Comparison of ENCODE assay signal across 13 mouse cellular contexts in the genomic region with DNA sequence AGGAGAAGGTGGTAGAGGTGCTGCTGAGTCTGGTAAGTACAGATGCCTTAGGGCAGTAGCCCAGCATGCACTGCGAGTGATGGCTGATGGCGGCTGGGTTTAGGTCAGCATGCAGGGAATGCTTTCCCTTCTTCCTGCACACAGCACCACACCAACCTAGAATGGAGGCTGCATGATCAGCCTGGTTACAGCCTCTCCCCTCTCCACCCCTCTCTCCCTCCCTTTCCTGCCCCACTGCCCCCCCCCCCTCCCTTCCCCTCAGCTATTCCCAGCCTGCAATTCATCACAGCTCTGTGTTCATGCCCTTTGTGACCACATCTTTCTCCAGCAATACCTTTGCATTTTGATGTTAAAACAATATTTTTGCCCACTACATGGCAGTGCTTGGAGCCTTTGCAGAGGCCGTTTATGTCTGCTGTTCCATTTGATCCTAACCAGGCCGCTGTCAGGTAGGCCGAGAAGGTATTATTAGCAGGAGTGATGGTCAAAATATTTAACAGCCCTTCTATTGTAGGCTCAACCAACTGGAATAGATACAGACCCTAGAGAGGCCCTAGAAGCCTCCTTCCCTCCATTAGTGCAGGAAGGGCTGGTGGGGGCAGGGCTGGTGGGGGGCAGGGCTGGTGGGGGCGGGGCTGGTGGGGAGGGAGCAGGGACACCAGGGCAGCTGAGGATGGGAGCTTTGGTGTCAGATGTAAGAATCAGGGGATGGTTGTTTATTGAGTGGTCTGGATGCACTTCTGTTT. TPM values are rescaled to one million over a fixed set of nuclear protein-coding genes. Genes with fewer than 3 reads are reported as not detected.
DNase-seq lines count a peak whose midpoint lies in the region; ATAC-seq and TF ChIP-seq lines count a peak whose summit lies in the region.
"Had no signal": no experiment of that assay in that cellular context is flagged by ENCODE, and none has a peak within 500 bp of the region (broad histone marks: within the 10 kb centered on the region; RNA-seq: fewer than 3 reads in every experiment).

No protein-coding gene starts in this region.

- DNase-seq in forebrain, embryonic 10.5 days (ENCODE audit: extremely low spot score, low spot score): no peak
- DNase-seq in forebrain, embryonic 11.5 days (ENCODE audit: low spot score): no peak
- DNase-seq in layer of hippocampus, adult 2 months (ENCODE audit: low spot score in 2 of 2): no peak
- DNase-seq in spleen, postnatal 36 days (ENCODE audit: low spot score in 2 of 2): no peak
- DNase-seq: adrenal gland, postnatal 36 days; cerebellum, adult 11-12 months; heart, adult 2 months had no signal

- no peak overlapping the region for H3K4me2 ChIP-seq in forebrain, embryonic 11.5 days (ENCODE audit: low read depth, low read length, severe bottlenecking)
- H3K4me2 ChIP-seq in hindbrain, embryonic 12.5 days (replicated peaks): no peak overlapping the region
- H3K4me2 ChIP-seq: embryonic facial prominence, embryonic 13.5 days had no signal

- peaks cover 6% of the 10 kb centered on the region; the same call in 1 of the 2 replicates for H3K27me3 ChIP-seq in forebrain, embryonic 10.5 days (ENCODE audit: poor library complexity, severe bottlenecking)
- H3K27me3 ChIP-seq in forebrain, embryonic 11.5 days (ENCODE audit: control insufficient read depth, insufficient read depth, low read length): no peaks in the 10 kb centered on the region
- H3K27me3 ChIP-seq in megakaryocyte, embryonic 14.5 days (replicated peaks): peaks cover 66% of the 10 kb centered on the region
- H3K27me3 ChIP-seq in hindbrain, embryonic 12.5 days: no peaks in the 10 kb centered on the region
- H3K27me3 ChIP-seq in small intestine, adult 2 months (ENCODE audit: control insufficient read depth, insufficient read depth, low read length): no peaks in the 10 kb centered on the region
- H3K27me3 ChIP-seq: embryonic facial prominence, embryonic 13.5 days had no signal

- TF ChIP-seq CTCF in small intestine, adult 2 months (IDR thresholded peaks at IDR 0.05; ENCODE audit: extremely low read depth, insufficient read length, insufficient replicate concordance, low read depth, low read length): no peak
- TF ChIP-seq CTCF in layer of hippocampus, adult 2 months (conservative IDR thresholded peaks at IDR 0.05): no peak

- H3K9ac ChIP-seq in forebrain, embryonic 11.5 days (ENCODE audit: low read length): no peak overlapping the region
- H3K9ac ChIP-seq in hindbrain, embryonic 12.5 days: 0 out of 2 replicates have a peak overlapping the region, but pooled peaks have one; percentile 8
- H3K9ac ChIP-seq: embryonic facial prominence, embryonic 13.5 days had no signal

- H3K4me3 ChIP-seq in forebrain, embryonic 10.5 days: no peak overlapping the region
- no peak overlapping the region for H3K4me3 ChIP-seq in forebrain, embryonic 11.5 days (ENCODE audit: low read depth, low read length)
- peak overlapping the region; percentile 50 for H3K4me3 ChIP-seq in megakaryocyte, embryonic 14.5 days (replicated peaks)
- H3K4me3 ChIP-seq in hindbrain, embryonic 12.5 days: no peak overlapping the region
- no peak overlapping the region for H3K4me3 ChIP-seq in small intestine, adult 2 months (ENCODE audit: low read depth, low read length)
- no peak overlapping the region for H3K4me3 ChIP-seq in layer of hippocampus, adult 2 months
- H3K4me3 ChIP-seq: embryonic facial prominence, embryonic 13.5 days; heart, adult 2 months had no signal

- peak overlapping the region; percentile 71 for H3K27ac ChIP-seq in forebrain, embryonic 10.5 days
- no peak overlapping the region for H3K27ac ChIP-seq in forebrain, embryonic 11.5 days (ENCODE audit: low read depth, low read length)
- H3K27ac ChIP-seq in hindbrain, embryonic 12.5 days: peak overlapping the region; percentile 25
- H3K27ac ChIP-seq in small intestine, adult 2 months (ENCODE audit: insufficient read depth, low read depth, low read length): 0 out of 2 replicates have a peak overlapping the region, but pooled peaks have one; percentile 1
- H3K27ac ChIP-seq in layer of hippocampus, adult 2 months: no peak overlapping the region
- H3K27ac ChIP-seq: embryonic facial prominence, embryonic 13.5 days; heart, adult 2 months had no signal

- no peak for ATAC-seq in forebrain, embryonic 11.5 days (replicated peaks; ENCODE audit: low FRiP score)
- ATAC-seq in megakaryocyte, adult 5-6 weeks (ENCODE audit: poor library complexity, severe bottlenecking): no peak
- peak; percentile 60; the same call in 1 of the 2 replicates for ATAC-seq in hindbrain, embryonic 12.5 days (ENCODE audit: low FRiP score)
- ATAC-seq: lung, postnatal 0 days had no signal

- H3K4me1 ChIP-seq in forebrain, embryonic 10.5 days: peaks cover 32% of the 10 kb centered on the region
- H3K4me1 ChIP-seq in forebrain, embryonic 11.5 days (replicated peaks; ENCODE audit: control insufficient read depth, insufficient read depth, low read length): no peaks in the 10 kb centered on the region
- H3K4me1 ChIP-seq in megakaryocyte, embryonic 14.5 days: peaks cover 22% of the 10 kb centered on the region
- peaks cover 20% of the 10 kb centered on the region for H3K4me1 ChIP-seq in hindbrain, embryonic 12.5 days
- H3K4me1 ChIP-seq in small intestine, adult 2 months (ENCODE audit: control insufficient read depth, insufficient read depth, insufficient read length, low read length): peaks cover 8% of the 10 kb centered on the region

- WGBS in forebrain, embryonic 10.5 days: 55% methylated on average over 6 of the region's 6 CpGs
- 58% methylated on average over 6 of the region's 6 CpGs for WGBS in forebrain, embryonic 11.5 days
- 41% methylated on average over 6 of the region's 6 CpGs for WGBS in hindbrain, embryonic 12.5 days
- 72% methylated on average over 6 of the region's 6 CpGs for WGBS in small intestine, adult 2 months

- no peaks in the 10 kb centered on the region for H3K36me3 ChIP-seq in forebrain, embryonic 10.5 days (replicated peaks)
- no peaks in the 10 kb centered on the region for H3K36me3 ChIP-seq in forebrain, embryonic 11.5 days (ENCODE audit: control insufficient read depth, insufficient read depth, low read length)
- no peaks in the 10 kb centered on the region for H3K36me3 ChIP-seq in megakaryocyte, embryonic 14.5 days (replicated peaks; ENCODE audit: low read length)
- H3K36me3 ChIP-seq in hindbrain, embryonic 12.5 days: no peaks in the 10 kb centered on the region
- H3K36me3 ChIP-seq in small intestine, adult 2 months (ENCODE audit: control insufficient read depth, insufficient read depth, low read length): no peaks in the 10 kb centered on the region
- H3K36me3 ChIP-seq: embryonic facial prominence, embryonic 13.5 days had no signal

- no peak for TF ChIP-seq POLR2A in small intestine, adult 2 months (IDR thresholded peaks at IDR 0.05; ENCODE audit: low read depth, low read length)

- H3K9me3 ChIP-seq in forebrain, embryonic 10.5 days: no peaks in the 10 kb centered on the region
- H3K9me3 ChIP-seq in forebrain, embryonic 11.5 days (ENCODE audit: control insufficient read depth, low read length): no peaks in the 10 kb centered on the region
- no peaks in the 10 kb centered on the region for H3K9me3 ChIP-seq in megakaryocyte, embryonic 14.5 days
- no peaks in the 10 kb centered on the region for H3K9me3 ChIP-seq in hindbrain, embryonic 12.5 days (replicated peaks)
- H3K9me3 ChIP-seq: embryonic facial prominence, embryonic 13.5 days had no signal

RNA-seq across cellular contexts. Expression of gene Vps8, which starts 17.5 kb away (rescaled TPM):
- polyA plus RNA-seq in forebrain, embryonic 10.5 days (2016; fragmentation: Nextera tagmentation; extraction: Ambion mirVana): 19.7 and 21.0 TPM in 2 replicates
- 25.5 and 25.9 TPM in 2 replicates for polyA plus RNA-seq in forebrain, embryonic 11.5 days (2014; fragmentation: Nextera tagmentation; extraction: Ambion mirVana)
- 73.6 and 164 TPM in 2 replicates for polyA plus RNA-seq in megakaryocyte, embryonic 14.5 days (2012; ENCODE audit: insufficient read depth, low replicate concordance)
- 11.1 and 20.9 TPM in 2 replicates for total RNA-seq in megakaryocyte, adult 5-6 weeks (2015)
- total RNA-seq in megakaryocyte, adult 5-6 weeks (2017): 13.1 and 15.9 TPM in 2 replicates
- 28.0 and 33.8 TPM in 2 replicates for polyA plus RNA-seq in hindbrain, embryonic 12.5 days (2016; fragmentation: Nextera tagmentation; extraction: Ambion mirVana)
- polyA plus RNA-seq in small intestine, adult 2 months (2012; rRNA removed): 4.7 and 8.8 TPM in 2 replicates
- 10 to 100 TPM; 55.1 to 55.9 TPM for total RNA-seq in layer of hippocampus, adult 2 months (2021)

Comparison
In these comparisons a context has a peak if more than half of its experiments do, and no peak if none do; other contexts are left out.
1. H3K27ac ChIP-seq: peak in forebrain, embryonic 10.5 days (single experiment), hindbrain, embryonic 12.5 days (single experiment) and small intestine, adult 2 months (single experiment); none in forebrain, embryonic 11.5 days (single experiment) and layer of hippocampus, adult 2 months (single experiment).